Mouse (Mus musculus) midbrain, embryonic 12.5 days (tissue): ENCODE measurements around the gene Glis3. TPM values are rescaled to one million over a fixed set of nuclear protein-coding genes. Genes with fewer than 3 reads are reported as not detected.
A peak's percentile ranks its signal among the peaks of the same experiment; 100 is the strongest.

Source experiments
- ATAC-seq: fragments of 200-750 bp; cut with Nextera tagmentation; 2 replicates; pipeline ENCODE4 v1.8.0; 2017; ENCODE audit warnings: low read depth, moderate TSS enrichment, moderate library complexity; ENCODE audit not compliant: low FRiP score
- H3K27ac ChIP-seq: fragments of 300-500 bp; sonication (generic); replicated peaks from 2 replicates; pipeline ENCODE4 v1.5.1; 2016; ENCODE audit warnings: mild to moderate bottlenecking
- H3K27me3 ChIP-seq: fragments of 300-500 bp; sonication (generic); 2 replicates; pipeline ENCODE4 v1.6.1; 2016; ENCODE audit warnings: mild to moderate bottlenecking
- H3K36me3 ChIP-seq: fragments of 300-500 bp; sonication (generic); 2 replicates; pipeline ENCODE4 v1.6.1; 2016
- H3K4me1 ChIP-seq: fragments of 300-500 bp; sonication (generic); 2 replicates; pipeline ENCODE4 v1.6.1; 2016
- H3K4me2 ChIP-seq: fragments of 300-500 bp; sonication (generic); replicated peaks from 2 replicates; pipeline ENCODE4 v1.6.1; 2016; ENCODE audit warnings: mild to moderate bottlenecking, moderate library complexity
- H3K4me3 ChIP-seq: fragments of 300-500 bp; sonication (generic); 2 replicates; pipeline ENCODE4 v1.5.1; 2016; ENCODE audit warnings: mild to moderate bottlenecking
- H3K9ac ChIP-seq: fragments of 300-500 bp; sonication (generic); replicated peaks from 2 replicates; pipeline ENCODE4 v1.6.1; 2016; ENCODE audit warnings: mild to moderate bottlenecking, moderate library complexity
- H3K9me3 ChIP-seq: fragments of 300-500 bp; sonication (generic); 2 replicates; pipeline ENCODE4 v1.6.1; 2016; ENCODE audit warnings: mild to moderate bottlenecking
- WGBS: fragments of 180-500 bp; shearing (Covaris S2); methylation state at CpG from one replicate; pipeline ENCODE4 v1.1.7; 2016; 5-methylcytosine and 5-hydroxymethylcytosine counted together
- polyA plus RNA-seq: library from polyadenylated mRNA; unstranded; fragments of >200 nt; fragmentation: Nextera tagmentation; extraction: Ambion mirVana; gene quantifications from 2 replicates; pipeline ENCODE4 v1.2.1, GENCODE M21; 2016

Gene Glis3
- polyA plus RNA-seq, 1 experiment from 2014 or later: 3.5 TPM

DNA sequence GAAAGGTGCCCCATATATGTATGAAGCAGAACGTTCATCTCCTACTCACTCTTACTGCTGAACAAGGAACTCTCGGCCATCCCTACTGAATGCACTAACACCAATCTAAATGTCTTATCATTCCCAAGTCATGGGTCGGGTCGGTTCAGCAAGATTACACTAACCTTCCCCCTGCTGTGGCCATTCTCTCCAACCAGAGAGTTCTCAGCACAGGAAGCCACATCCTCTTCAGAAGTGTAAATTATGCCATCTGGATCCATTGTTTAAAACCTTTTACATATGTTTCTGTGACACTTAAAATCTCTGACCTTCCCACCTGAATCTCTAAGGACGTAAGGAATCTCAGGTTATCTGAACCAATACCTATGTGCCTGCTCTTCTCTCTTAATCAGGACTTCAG, 29.0 kb downstream of the Glis3 start:
- H3K4me1 ChIP-seq: no peaks in the 10 kb centered on the region
- no peak overlapping the region for H3K9ac ChIP-seq
- no peaks in the 10 kb centered on the region for H3K9me3 ChIP-seq
- no peak overlapping the region for H3K27ac ChIP-seq
- H3K4me3 ChIP-seq: no peak overlapping the region
- no peaks in the 10 kb centered on the region for H3K36me3 ChIP-seq
- H3K4me2 ChIP-seq: no peak overlapping the region
- 82% methylated on average over 5 of the region's 5 CpGs for WGBS
- no peak for ATAC-seq
- no peaks in the 10 kb centered on the region for H3K27me3 ChIP-seq

DNA sequence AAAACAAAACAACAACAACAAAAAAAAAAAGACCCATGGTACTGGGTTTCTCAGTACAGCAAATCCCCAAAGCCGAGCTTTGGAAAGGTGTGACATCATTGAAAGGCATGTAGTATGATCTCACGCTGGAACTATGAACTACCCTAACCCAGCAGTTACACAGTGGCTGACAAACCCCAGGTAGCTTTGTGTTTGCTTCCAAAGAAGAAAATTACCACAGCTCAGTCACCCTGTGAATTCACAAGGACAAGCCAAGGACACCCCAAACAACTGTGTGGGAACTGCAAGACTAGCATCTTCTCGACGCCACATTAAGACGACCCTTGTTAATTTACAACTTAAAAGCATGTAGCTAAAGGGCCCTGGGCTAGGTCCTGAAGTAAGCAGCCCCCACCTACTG, 30.4 kb downstream of the Glis3 start:
- no peak overlapping the region for H3K9ac ChIP-seq
- no peaks in the 10 kb centered on the region for H3K9me3 ChIP-seq
- H3K4me1 ChIP-seq: no peaks in the 10 kb centered on the region
- WGBS: 84% methylated on average over 5 of the region's 5 CpGs
- no peak overlapping the region for H3K27ac ChIP-seq
- no peaks in the 10 kb centered on the region for H3K27me3 ChIP-seq
- no peak for ATAC-seq
- no peaks in the 10 kb centered on the region for H3K36me3 ChIP-seq
- H3K4me3 ChIP-seq: no peak overlapping the region
- no peak overlapping the region for H3K4me2 ChIP-seq

DNA sequence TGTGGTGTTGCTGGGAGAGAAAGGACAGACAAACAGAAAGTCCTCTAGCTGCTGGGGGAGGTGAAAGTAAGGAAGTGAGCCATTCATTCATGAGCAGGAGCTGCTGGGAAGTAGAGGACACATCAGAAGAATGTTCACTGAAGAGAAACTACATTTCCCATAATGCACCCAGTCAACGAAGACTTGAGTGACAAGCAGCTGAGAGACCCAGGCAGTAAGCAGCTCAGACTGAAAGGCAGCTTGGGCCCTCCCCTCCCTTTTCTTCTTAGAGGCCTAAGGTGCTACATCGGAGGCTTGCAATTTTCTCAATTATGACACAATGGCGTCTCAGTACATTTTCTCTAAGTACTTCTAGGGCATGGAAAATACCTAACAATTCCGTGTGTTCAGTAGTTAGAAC, 31.0 kb downstream of the Glis3 start:
- peak; percentile 30; the same call in 1 of the 2 replicates for ATAC-seq
- Histone ChIP-seq H3K27me3 (no peaks in the 10 kb centered on the region), H3K9me3 (no peaks in the 10 kb centered on the region), H3K9ac (no peak overlapping the region), H3K4me3 (no peak overlapping the region), H3K4me2 (no peak overlapping the region), H3K36me3 (no peaks in the 10 kb centered on the region), H3K27ac (no peak overlapping the region), H3K4me1 (no peaks in the 10 kb centered on the region)
- 61% methylated on average over 4 of the region's 4 CpGs for WGBS

DNA sequence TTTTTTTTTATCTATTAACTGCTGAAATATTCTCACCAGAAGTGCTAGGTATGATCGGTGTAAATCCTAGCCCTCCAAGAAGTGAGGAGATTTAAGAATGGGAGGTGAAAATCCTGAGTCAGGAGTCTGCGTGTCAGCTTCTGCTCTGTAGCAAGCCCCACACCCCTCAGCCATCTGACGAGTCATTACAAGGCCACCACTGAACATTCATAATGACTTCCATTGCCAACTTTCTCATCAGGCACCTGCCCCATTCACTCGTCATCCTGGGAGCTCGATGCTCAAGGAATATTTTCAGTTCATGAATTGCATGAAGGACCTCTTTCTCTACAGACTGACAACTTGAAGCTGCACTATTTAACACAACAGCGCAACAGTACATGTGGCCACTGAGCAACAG, 32.5 kb downstream of the Glis3 start:
- H3K4me1 ChIP-seq: no peaks in the 10 kb centered on the region
- no peak overlapping the region for H3K9ac ChIP-seq
- no peaks in the 10 kb centered on the region for H3K36me3 ChIP-seq
- no peaks in the 10 kb centered on the region for H3K9me3 ChIP-seq
- H3K27me3 ChIP-seq: no peaks in the 10 kb centered on the region
- H3K27ac ChIP-seq: no peak overlapping the region
- H3K4me3 ChIP-seq: no peak overlapping the region
- no peak overlapping the region for H3K4me2 ChIP-seq
- 87% methylated on average over 6 of the region's 6 CpGs for WGBS
- ATAC-seq: no peak

DNA sequence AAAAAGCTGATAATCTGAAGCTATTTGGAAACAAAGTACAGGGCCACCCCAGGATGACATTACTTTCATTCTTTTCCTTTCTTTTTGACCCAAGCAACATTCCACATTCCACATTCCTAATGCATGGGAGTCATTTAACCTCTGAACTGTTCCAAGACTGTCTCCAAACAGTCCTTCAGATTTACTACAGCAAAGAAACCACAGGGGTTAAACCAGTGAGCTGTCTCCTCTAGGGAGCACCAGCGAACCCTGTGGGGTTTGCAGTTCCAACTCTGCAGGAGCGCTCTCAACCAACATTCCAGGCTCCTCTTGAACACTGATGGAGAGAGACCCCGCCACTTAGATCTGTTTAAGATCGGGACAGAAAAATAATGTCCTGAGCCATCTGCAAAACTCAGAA, 33.6 kb downstream of the Glis3 start:
- Histone ChIP-seq H3K9ac (no peak overlapping the region), H3K27me3 (no peaks in the 10 kb centered on the region), H3K36me3 (no peaks in the 10 kb centered on the region), H3K4me3 (no peak overlapping the region), H3K9me3 (no peaks in the 10 kb centered on the region), H3K4me2 (no peak overlapping the region), H3K4me1 (no peaks in the 10 kb centered on the region), H3K27ac (no peak overlapping the region)
- no peak for ATAC-seq
- WGBS: 45% methylated on average over 4 of the region's 4 CpGs

DNA sequence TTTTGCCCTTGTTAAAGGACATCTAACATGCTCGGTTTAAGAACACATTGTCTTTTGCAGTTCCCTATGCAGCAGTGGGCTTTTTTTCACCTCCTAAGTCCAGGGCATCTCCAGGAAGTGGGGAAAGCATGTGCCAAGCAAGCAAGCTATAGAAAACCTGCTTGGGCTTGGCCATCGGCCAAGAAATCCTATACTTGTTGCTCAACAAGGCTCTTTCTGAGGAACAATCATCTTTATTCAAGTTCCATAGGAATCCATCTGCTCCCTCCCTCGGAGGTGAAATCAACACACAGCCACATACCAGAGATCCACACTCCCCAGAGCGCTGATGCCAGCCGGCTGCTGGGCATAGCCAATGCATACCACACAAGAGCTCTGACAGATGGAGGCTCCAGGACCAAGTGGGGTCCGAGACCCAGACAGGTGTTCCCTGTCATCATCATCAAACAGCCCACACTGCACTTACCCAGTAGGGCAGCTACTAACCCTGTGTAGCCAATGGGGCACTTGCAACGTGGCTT, 39.0 kb downstream of the Glis3 start:
- Histone ChIP-seq H3K9ac (no peak overlapping the region), H3K36me3 (no peaks in the 10 kb centered on the region), H3K4me1 (peaks cover 10% of the 10 kb centered on the region), H3K4me2 (no peak overlapping the region), H3K9me3 (no peaks in the 10 kb centered on the region), H3K4me3 (no peak overlapping the region), H3K27ac (no peak overlapping the region), H3K27me3 (no peaks in the 10 kb centered on the region)
- ATAC-seq: no peak
- 76% methylated on average over 7 of the region's 7 CpGs for WGBS

DNA sequence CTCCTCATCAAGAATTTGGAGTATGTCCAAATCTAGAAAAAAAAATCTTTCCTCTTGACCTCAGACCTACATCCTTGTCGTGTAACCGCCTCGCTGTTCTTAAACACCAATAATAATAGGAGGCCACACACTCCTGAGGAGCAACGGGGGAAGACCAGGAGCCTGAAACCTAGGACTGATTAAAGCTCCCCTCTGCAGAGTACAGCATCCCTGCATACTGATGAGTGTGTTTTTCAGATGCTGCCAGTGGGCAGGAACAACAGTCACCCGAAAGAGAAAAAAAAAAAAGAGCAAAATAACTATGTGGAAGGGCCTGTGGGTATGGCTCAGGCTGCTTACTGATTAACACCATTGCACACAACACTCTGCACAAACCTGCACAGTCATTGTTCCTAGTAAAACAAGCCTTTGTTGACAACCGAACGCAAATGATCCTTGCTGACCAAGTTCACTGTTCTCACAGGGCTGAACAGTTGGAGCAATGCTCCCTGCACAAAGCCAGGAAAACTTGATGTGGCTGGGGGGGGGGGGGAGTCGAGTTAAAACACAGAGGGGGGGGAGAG, 43.8 kb downstream of the Glis3 start:
- Histone ChIP-seq H3K9me3 (no peaks in the 10 kb centered on the region), H3K4me3 (no peak overlapping the region), H3K4me1 (peaks cover 14% of the 10 kb centered on the region), H3K4me2 (no peak overlapping the region), H3K27me3 (no peaks in the 10 kb centered on the region), H3K27ac (no peak overlapping the region), H3K36me3 (no peaks in the 10 kb centered on the region), H3K9ac (no peak overlapping the region)
- ATAC-seq: no peak
- WGBS: 28% methylated on average over 7 of the region's 8 CpGs

DNA sequence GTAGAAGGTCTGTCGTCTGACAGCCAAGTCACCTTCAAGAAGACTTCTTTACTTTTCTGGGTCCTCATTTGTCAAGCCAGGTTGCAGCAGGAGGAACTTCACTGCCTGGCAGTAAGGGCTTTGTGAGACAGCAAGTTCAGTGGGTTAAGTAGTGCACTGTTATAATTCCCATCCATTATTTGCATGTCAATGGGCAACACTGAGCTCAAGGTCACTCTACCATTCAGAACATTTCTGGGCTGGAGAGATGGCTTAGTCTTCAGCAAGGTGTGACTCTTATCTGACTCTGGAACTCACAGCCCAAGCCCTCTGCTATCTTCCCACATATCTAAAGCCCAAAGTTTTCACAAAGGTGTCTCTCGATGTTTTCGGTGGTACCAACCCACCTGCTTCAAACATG, 44.9 kb downstream of the Glis3 start:
- WGBS: 93% methylated on average over 3 of the region's 3 CpGs
- H3K4me3 ChIP-seq: no peak overlapping the region
- H3K4me1 ChIP-seq: peaks cover 12% of the 10 kb centered on the region
- H3K27me3 ChIP-seq: no peaks in the 10 kb centered on the region
- no peak overlapping the region for H3K9ac ChIP-seq
- H3K27ac ChIP-seq: no peak overlapping the region
- no peaks in the 10 kb centered on the region for H3K9me3 ChIP-seq
- no peak overlapping the region for H3K4me2 ChIP-seq
- no peaks in the 10 kb centered on the region for H3K36me3 ChIP-seq
- no peak for ATAC-seq

DNA sequence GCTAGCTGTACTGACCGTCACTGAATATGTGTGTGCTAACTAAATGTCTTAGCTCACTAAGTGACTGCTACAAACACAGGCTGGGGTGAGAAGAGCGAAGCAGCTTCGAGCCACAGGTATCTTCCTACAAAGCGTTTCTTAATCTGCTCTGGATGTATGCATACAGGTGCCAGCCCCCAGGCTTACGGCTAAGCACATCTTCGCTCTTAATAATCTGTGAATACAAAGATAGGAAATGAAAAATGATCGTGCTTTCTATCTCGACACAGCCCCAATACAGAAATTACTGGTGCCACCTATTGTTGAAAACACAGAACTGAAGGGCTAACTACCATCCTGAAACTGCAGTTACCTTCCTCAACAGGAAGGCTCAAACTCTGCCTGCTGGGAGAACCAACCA, 51.5 kb downstream of the Glis3 start:
- ATAC-seq: no peak
- no peaks in the 10 kb centered on the region for H3K9me3 ChIP-seq

DNA sequence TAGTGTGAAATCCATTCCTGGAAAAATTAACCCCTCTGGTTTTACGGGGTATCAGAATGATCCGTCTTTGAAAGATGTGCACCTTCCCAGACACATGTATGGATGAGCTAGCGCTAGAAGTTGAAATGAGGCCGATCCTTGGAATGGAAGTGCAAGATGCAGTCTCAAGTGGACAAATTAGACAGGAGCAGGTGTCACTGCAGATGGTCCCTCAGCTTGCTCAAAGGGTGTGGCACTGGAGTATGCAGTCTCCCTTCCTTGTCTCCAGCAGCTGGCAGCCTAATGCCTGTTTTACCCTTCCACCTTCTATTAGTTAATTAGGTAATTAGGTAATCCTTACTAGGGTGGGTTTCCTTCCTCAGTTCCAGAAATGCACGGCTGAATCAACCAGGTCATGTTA, 53.7 kb downstream of the Glis3 start:
- peaks cover 22% of the 10 kb centered on the region; the same call in 1 of the 2 replicates for H3K27me3 ChIP-seq
- H3K27ac ChIP-seq: no peak overlapping the region
- ATAC-seq: no peak
- no peak overlapping the region for H3K4me2 ChIP-seq
- H3K4me1 ChIP-seq: no peaks in the 10 kb centered on the region
- H3K4me3 ChIP-seq: no peak overlapping the region
- H3K9ac ChIP-seq: no peak overlapping the region
- H3K36me3 ChIP-seq: no peaks in the 10 kb centered on the region
- H3K9me3 ChIP-seq: no peaks in the 10 kb centered on the region
- 95% methylated on average over 5 of the region's 5 CpGs for WGBS

More for the DNA sequence above, 51.5 kb downstream of the Glis3 start:
- 61% methylated on average over 8 of the region's 8 CpGs for WGBS
- no peak overlapping the region for H3K4me3 ChIP-seq
- no peak overlapping the region for H3K27ac ChIP-seq
- no peaks in the 10 kb centered on the region for H3K4me1 ChIP-seq
- H3K9ac ChIP-seq: no peak overlapping the region
- H3K36me3 ChIP-seq: no peaks in the 10 kb centered on the region
- peaks cover 19% of the 10 kb centered on the region; the same call in 1 of the 2 replicates for H3K27me3 ChIP-seq
- H3K4me2 ChIP-seq: no peak overlapping the region

DNA sequence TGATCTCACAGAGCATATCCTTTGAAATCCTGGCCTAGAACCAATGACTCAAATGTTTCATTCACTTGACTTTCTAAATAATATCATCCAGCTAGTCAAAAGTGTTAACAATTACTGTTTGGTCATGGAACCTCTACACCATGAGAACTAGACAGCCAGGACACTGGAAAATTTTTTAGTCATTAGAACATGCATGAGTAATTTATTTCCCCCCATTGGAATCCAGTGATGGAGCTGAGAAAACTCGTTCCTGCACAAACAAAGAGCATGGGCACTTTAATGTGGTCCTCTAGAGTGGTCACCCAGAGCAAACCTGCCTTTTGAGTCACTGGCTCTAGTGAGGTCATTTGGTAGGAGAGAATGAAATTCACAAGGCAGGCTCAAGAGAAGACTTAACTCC, 55.3 kb downstream of the Glis3 start:
- Histone ChIP-seq H3K9ac (no peak overlapping the region), H3K27ac (no peak overlapping the region), H3K36me3 (no peaks in the 10 kb centered on the region), H3K9me3 (no peaks in the 10 kb centered on the region), H3K4me3 (no peak overlapping the region), H3K4me1 (no peaks in the 10 kb centered on the region), H3K27me3 (peaks cover 22% of the 10 kb centered on the region; the same call in 1 of the 2 replicates), H3K4me2 (no peak overlapping the region)
- WGBS: 76% methylated on average over 1 of the region's 1 CpGs
- no peak for ATAC-seq

DNA sequence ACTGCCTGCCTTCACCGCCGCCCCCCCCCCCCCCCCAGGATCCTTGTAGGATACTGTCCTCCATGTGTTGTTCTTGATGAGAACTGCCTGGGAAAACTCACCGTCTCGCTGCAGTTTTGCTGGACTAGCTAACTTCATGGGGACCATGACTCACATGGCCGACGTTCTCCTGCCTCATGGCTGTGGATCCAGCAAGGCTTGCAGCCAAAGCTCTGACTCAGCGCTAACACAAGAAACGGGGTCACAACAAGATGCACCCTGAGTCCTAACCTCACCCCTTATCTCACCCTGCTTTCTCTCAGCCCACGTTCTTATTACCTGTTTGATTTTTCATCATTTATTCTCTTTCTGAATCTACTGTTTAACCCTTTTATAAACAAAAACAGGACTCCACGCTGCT, 56.2 kb downstream of the Glis3 start:
- H3K4me2 ChIP-seq: no peak overlapping the region
- no peak overlapping the region for H3K9ac ChIP-seq
- no peak overlapping the region for H3K4me3 ChIP-seq
- H3K27ac ChIP-seq: no peak overlapping the region
- no peaks in the 10 kb centered on the region for H3K36me3 ChIP-seq
- peaks cover 24% of the 10 kb centered on the region for H3K27me3 ChIP-seq
- no peak for ATAC-seq
- H3K9me3 ChIP-seq: no peaks in the 10 kb centered on the region
- 83% methylated on average over 10 of the region's 10 CpGs for WGBS
- H3K4me1 ChIP-seq: no peaks in the 10 kb centered on the region
